18 mouse cellular contexts compared by ENCODE assay signal in genomic region chr10:30946601-30947000, GRCm38 (mm10).
"Had no signal": no experiment of that assay in that cellular context is flagged by ENCODE, and none has a peak within 500 bp of the region (broad histone marks: within the 10 kb centered on the region; RNA-seq: fewer than 3 reads in every experiment).

No protein-coding gene starts in this region.

- H3K4me3 ChIP-seq: layer of hippocampus, adult 2 months; liver, embryonic 13.5 days; midbrain, embryonic 12.5 days; neural tube, embryonic 13.5 days had no signal

- H3K9ac ChIP-seq: liver, embryonic 13.5 days; midbrain, embryonic 12.5 days; neural tube, embryonic 13.5 days had no signal

- ATAC-seq: hindbrain, postnatal 0 days; inflammation-experienced regulatory T-cells, adult 6 months had no signal

- H3K27me3 ChIP-seq: liver, embryonic 13.5 days; midbrain, embryonic 12.5 days; neural tube, embryonic 13.5 days had no signal

- H3K4me1 ChIP-seq: liver, embryonic 13.5 days; midbrain, embryonic 12.5 days; neural tube, embryonic 13.5 days had no signal

- H3K36me3 ChIP-seq: liver, embryonic 13.5 days; midbrain, embryonic 12.5 days; neural tube, embryonic 13.5 days had no signal

- H3K9me3 ChIP-seq: liver, embryonic 13.5 days; midbrain, embryonic 12.5 days; neural tube, embryonic 13.5 days had no signal

- DNase-seq: kidney, adult 2 months; kidney, postnatal 25 days; layer of hippocampus, adult 9-11 months; left cerebral cortex, postnatal 4 days; liver, embryonic 13.5 days; lung, adult 2 months; lung, postnatal 14 days; lung, postnatal 4 days; retina, postnatal 1 day; right cerebral cortex, postnatal 25 days; spleen, adult 18-20 months; thymus, postnatal 25 days had no signal

- H3K27ac ChIP-seq: hindbrain, postnatal 0 days; kidney, postnatal 0 days; layer of hippocampus, adult 2 months; liver, embryonic 13.5 days; midbrain, embryonic 12.5 days; neural tube, embryonic 13.5 days had no signal

- H3K4me2 ChIP-seq: liver, embryonic 13.5 days; midbrain, embryonic 12.5 days; neural tube, embryonic 13.5 days had no signal
